Mouse (Mus musculus): ENCODE data around the gene Sbf2. TPM values are rescaled to one million over a fixed set of nuclear protein-coding genes. Genes with fewer than 3 reads are reported as not detected.

Gene Sbf2
- polyA plus RNA-seq, 1 experiment from 2014 or later, result 19.3 TPM

- no peak overlapping the region for H3K4me2 ChIP-seq (replicated peaks; ENCODE audit: low read depth)
- H3K9ac ChIP-seq (ENCODE audit: low read depth, low read length), result no peak overlapping the region
- TF ChIP-seq CTCF (IDR thresholded peaks at IDR 0.05; ENCODE audit: low read depth), result no peak
- H3K4me1 ChIP-seq (replicated peaks; ENCODE audit: control insufficient read depth, insufficient read depth, low read length), result no peaks in the 10 kb centered on the region
- no peaks in the 10 kb centered on the region for H3K27me3 ChIP-seq (replicated peaks; ENCODE audit: control insufficient read depth, insufficient read depth, low read length)
- peaks cover 59% of the 10 kb centered on the region for H3K36me3 ChIP-seq (ENCODE audit: control insufficient read depth, insufficient read depth)
- ATAC-seq, result no peak
- WGBS, result 94% methylated on average over 1 of the region's 1 CpGs
- no peaks in the 10 kb centered on the region for H3K9me3 ChIP-seq (ENCODE audit: control insufficient read depth)
- no peak overlapping the region for H3K4me3 ChIP-seq (ENCODE audit: low read depth, low read length)
- no peak overlapping the region for H3K27ac ChIP-seq (ENCODE audit: low read depth, low read length)
These were observed 299.4 kb downstream of the Sbf2 start for GRCm38 (mm10) chr7:110315352-110315751.

- peaks cover 67% of the 10 kb centered on the region for H3K36me3 ChIP-seq (ENCODE audit: control insufficient read depth, insufficient read depth)
- TF ChIP-seq CTCF (IDR thresholded peaks at IDR 0.05; ENCODE audit: low read depth), result no peak
- H3K9ac ChIP-seq (ENCODE audit: low read depth, low read length), result no peak overlapping the region
- no peak overlapping the region for H3K27ac ChIP-seq (ENCODE audit: low read depth, low read length)
- ATAC-seq, result no peak
- H3K4me1 ChIP-seq (replicated peaks; ENCODE audit: control insufficient read depth, insufficient read depth, low read length), result no peaks in the 10 kb centered on the region
- H3K9me3 ChIP-seq (ENCODE audit: control insufficient read depth), result no peaks in the 10 kb centered on the region
- H3K4me2 ChIP-seq (replicated peaks; ENCODE audit: low read depth), result no peak overlapping the region
- 96% methylated on average over 7 of the region's 7 CpGs for WGBS
- H3K4me3 ChIP-seq (ENCODE audit: low read depth, low read length), result no peak overlapping the region
- no peaks in the 10 kb centered on the region for H3K27me3 ChIP-seq (replicated peaks; ENCODE audit: control insufficient read depth, insufficient read depth, low read length)
These were observed 300.3 kb downstream of the Sbf2 start for GRCm38 (mm10) chr7:110314401-110314890.

- Histone ChIP-seq H3K27me3 (replicated peaks; ENCODE audit: control insufficient read depth, insufficient read depth, low read length) (no peaks in the 10 kb centered on the region), H3K9ac (ENCODE audit: low read depth, low read length) (no peak overlapping the region), H3K4me1 (replicated peaks; ENCODE audit: control insufficient read depth, insufficient read depth, low read length) (no peaks in the 10 kb centered on the region), H3K36me3 (ENCODE audit: control insufficient read depth, insufficient read depth) (peaks cover 71% of the 10 kb centered on the region), H3K9me3 (ENCODE audit: control insufficient read depth) (no peaks in the 10 kb centered on the region), H3K4me3 (ENCODE audit: low read depth, low read length) (no peak overlapping the region), H3K27ac (ENCODE audit: low read depth, low read length) (no peak overlapping the region), H3K4me2 (replicated peaks; ENCODE audit: low read depth) (no peak overlapping the region)
- no peak for TF ChIP-seq CTCF (IDR thresholded peaks at IDR 0.05; ENCODE audit: low read depth)
- WGBS, result 89% methylated on average over 9 of the region's 9 CpGs
- 0 out of 2 replicates have a peak, but pooled peaks have one; percentile 8 for ATAC-seq
These were observed 301.2 kb downstream of the Sbf2 start for GRCm38 (mm10) chr7:110313392-110314055.

- Histone ChIP-seq H3K9me3 (ENCODE audit: control insufficient read depth) (no peaks in the 10 kb centered on the region), H3K9ac (ENCODE audit: low read depth, low read length) (no peak overlapping the region), H3K4me2 (replicated peaks; ENCODE audit: low read depth) (no peak overlapping the region), H3K4me3 (ENCODE audit: low read depth, low read length) (no peak overlapping the region), H3K36me3 (ENCODE audit: control insufficient read depth, insufficient read depth) (peaks cover 46% of the 10 kb centered on the region), H3K4me1 (replicated peaks; ENCODE audit: control insufficient read depth, insufficient read depth, low read length) (no peaks in the 10 kb centered on the region), H3K27me3 (replicated peaks; ENCODE audit: control insufficient read depth, insufficient read depth, low read length) (no peaks in the 10 kb centered on the region), H3K27ac (ENCODE audit: low read depth, low read length) (no peak overlapping the region)
- no peak for TF ChIP-seq CTCF (IDR thresholded peaks at IDR 0.05; ENCODE audit: low read depth)
- WGBS, result 90% methylated on average over 8 of the region's 8 CpGs
- ATAC-seq, result no peak
These were observed 305.5 kb downstream of the Sbf2 start for GRCm38 (mm10) chr7:110309246-110309645.

GRCm38 (mm10) chr7:110307741-110308140 is 307.0 kb downstream of the Sbf2 start:
- WGBS, result 92% methylated on average over 11 of the region's 11 CpGs
- Histone ChIP-seq H3K4me2 (replicated peaks; ENCODE audit: low read depth) (no peak overlapping the region), H3K4me1 (replicated peaks; ENCODE audit: control insufficient read depth, insufficient read depth, low read length) (no peaks in the 10 kb centered on the region), H3K4me3 (ENCODE audit: low read depth, low read length) (no peak overlapping the region), H3K27ac (ENCODE audit: low read depth, low read length) (no peak overlapping the region), H3K9ac (ENCODE audit: low read depth, low read length) (no peak overlapping the region), H3K9me3 (ENCODE audit: control insufficient read depth) (no peaks in the 10 kb centered on the region), H3K36me3 (ENCODE audit: control insufficient read depth, insufficient read depth) (peaks cover 34% of the 10 kb centered on the region), H3K27me3 (replicated peaks; ENCODE audit: control insufficient read depth, insufficient read depth, low read length) (no peaks in the 10 kb centered on the region)
- ATAC-seq, result no peak
- no peak for TF ChIP-seq CTCF (IDR thresholded peaks at IDR 0.05; ENCODE audit: low read depth)

GRCm38 (mm10) chr7:110306281-110306680 is 308.4 kb downstream of the Sbf2 start:
- ATAC-seq, result no peak
- no peaks in the 10 kb centered on the region for H3K9me3 ChIP-seq (ENCODE audit: control insufficient read depth)

More at GRCm38 (mm10) chr7:110306281-110306680, 308.4 kb downstream of the Sbf2 start:
- Histone ChIP-seq H3K4me1 (replicated peaks; ENCODE audit: control insufficient read depth, insufficient read depth, low read length) (0 out of 2 replicates have a peak, but pooled peaks cover 3% of the 10 kb centered on the region), H3K36me3 (ENCODE audit: control insufficient read depth, insufficient read depth) (peaks cover 20% of the 10 kb centered on the region), H3K9ac (ENCODE audit: low read depth, low read length) (no peak overlapping the region), H3K4me3 (ENCODE audit: low read depth, low read length) (no peak overlapping the region), H3K27me3 (replicated peaks; ENCODE audit: control insufficient read depth, insufficient read depth, low read length) (no peaks in the 10 kb centered on the region), H3K4me2 (replicated peaks; ENCODE audit: low read depth) (no peak overlapping the region), H3K27ac (ENCODE audit: low read depth, low read length) (peak overlapping the region; percentile 55)
- WGBS, result 74% methylated on average over 5 of the region's 5 CpGs
- TF ChIP-seq CTCF (IDR thresholded peaks at IDR 0.05; ENCODE audit: low read depth), result no peak
